Mouse (Mus musculus) frontal cortex, postnatal 36 days (tissue): ENCODE measurements around the gene Gfy.

Source experiments
- DNase-seq, 2 experiments: peaks; one replicate each; pipeline ENCODE4 v3.0.0; 2022; ENCODE audit warnings: low spot score in 2 of 2

Gfy gene

GRCm38 (mm10) chr7:45179469-45179868 is at the start of gene Gfy:
TSS of gene Gfy (minus strand) at chr7:45179569.
- DNase-seq = no peak

DNA sequence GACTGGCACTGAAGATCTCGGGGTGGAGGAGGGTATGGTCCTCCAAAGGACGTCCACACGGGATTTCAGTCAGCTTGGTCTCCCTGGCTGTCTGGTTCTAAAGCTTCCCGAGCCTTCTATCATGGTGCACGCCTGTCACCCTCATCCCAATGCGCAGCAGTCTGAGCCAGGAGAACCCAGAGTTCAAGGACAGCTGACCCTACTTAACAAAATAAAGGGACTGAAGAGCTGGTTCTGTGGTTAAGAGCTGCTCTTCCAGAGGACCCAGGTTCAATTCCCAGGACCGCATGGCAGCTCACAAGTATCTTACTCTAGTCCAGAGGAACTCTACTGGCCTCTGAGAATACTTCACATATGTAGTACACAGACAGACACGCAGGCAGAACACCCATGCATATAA is 49.7 kb upstream of the Gfy start:
- no peak for DNase-seq

- DNase-seq = no peak
These were observed 49.2 kb upstream of the Gfy start for GRCm38 (mm10) chr7:45228548-45228947.

GRCm38 (mm10) chr7:45226421-45226820 is 47.1 kb upstream of the Gfy start:
- no peak for DNase-seq

GRCm38 (mm10) chr7:45224826-45225225 is 45.5 kb upstream of the Gfy start:
- no peak for DNase-seq

- DNase-seq = no peak
These were observed 42.3 kb upstream of the Gfy start for GRCm38 (mm10) chr7:45221680-45222079.

DNA sequence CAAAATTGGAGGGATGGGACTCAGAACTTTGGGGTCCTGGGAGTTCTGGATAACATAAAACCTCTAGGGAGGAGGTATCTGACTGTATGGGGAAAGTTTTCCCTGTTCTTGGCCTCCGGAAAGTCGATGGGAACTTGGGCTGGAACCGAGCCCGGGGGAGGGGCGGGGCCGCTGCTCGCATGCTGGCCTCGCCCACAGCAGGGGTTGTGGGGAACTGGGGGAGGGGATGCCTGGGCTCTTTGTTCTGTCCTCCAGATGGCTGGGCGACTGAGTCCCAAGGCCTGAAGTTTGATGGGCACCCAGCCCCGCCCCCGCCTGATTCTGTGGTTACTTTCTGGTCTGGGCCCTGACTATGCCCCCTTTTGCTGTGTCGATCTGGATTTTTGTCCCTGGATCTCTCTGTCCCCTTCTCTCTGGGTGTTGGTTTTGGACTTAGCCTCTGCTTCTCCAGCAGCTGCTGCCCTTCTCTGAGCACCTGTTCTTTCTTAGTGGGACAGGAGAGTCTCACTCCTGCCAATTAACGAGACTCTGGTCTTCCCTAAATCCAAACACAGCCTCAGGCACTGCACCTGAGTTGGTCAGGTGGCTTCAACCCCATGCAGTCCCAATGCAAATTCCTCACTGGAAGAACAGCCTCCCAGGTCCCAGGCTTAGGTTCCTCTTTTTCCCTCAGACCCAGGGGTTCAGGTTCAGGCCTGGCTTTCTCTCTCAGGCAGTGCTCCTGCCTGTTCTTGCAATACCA is 37.2 kb upstream of the Gfy start:
- DNase-seq = no peak

DNA sequence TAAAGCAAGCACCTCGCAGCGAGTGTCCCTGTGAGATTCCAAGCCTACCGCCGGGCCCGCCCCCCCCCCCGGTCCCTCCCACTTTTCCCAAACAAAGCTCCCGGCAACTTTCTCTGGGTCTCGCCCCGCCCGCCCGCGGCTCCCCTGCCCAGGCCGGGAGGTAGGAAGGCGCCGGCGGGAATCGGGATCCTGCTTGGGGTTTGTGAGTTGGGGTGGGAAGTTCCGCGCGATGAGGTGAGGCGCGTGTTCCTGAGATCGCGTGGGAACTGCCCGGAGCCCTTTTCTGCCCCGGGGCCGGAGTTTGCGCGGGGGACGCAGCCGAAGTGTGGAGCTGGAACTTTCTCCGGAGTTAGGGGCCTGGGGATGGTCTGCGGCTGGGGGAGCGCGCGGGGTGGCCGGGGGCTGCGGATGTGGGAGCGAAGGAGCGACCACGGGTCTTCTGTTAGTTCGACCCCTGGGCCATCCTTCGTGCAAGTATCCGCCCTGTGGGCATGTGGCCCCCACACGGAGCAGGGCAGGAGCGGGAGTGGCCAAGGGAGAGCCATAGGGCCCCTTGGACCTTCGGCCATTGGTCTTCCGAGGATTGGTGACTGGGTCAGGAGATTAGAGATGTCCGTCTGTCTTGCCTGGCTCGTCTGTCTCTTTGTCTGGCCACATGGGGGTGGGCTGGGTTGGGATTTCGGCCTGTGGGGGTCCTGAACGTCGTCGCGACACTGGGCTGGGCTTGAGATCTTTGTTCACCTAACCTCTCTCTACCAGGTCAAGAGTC is 36.5 kb upstream of the Gfy start, which contains the start of gene Tead2:
TSS of gene Tead2 (plus strand) at position 81 of the 769 bp plus-strand sequence.
- no peak for DNase-seq

DNA sequence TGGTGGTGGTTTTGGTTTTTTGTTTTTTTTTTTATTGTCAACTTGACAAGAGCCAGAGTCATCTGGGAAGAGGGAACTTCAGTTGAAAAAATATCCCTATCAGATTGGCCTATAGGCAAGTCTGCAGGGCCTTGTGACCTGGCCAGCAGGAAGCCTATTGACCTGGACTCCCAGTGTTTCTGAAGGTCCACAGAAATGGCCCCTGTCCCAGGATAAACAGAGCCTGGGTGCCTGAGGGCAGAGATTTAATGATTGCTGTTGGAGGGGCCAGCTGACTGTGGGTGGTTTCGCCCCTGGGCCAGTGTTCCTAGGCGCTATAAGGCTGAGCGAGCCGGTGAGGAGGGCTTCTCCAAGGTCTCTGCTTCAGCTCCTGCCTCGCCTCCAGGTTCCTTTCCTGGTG is 34.3 kb upstream of the Gfy start:
- DNase-seq = no peak

- DNase-seq = no peak
These were observed 33.0 kb upstream of the Gfy start for GRCm38 (mm10) chr7:45212356-45212755.

DNA sequence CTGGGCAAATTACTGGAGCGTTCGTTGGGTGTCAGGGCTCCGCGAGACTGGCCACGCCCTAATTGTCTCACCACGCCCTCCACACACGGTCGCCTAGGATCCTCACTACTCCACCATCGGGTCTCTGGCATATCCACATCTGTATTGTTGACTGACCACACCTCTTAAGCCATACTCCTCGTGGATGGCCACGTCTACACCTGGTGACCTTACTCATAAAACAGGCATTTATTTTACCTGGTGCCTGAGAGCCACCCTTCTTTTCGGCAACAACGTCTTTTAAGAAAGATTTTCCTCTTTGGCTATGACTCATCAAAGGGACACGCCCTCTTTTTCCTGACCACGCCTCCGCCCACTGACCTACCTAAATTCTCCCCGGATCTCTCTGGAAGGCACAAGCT is 32.5 kb upstream of the Gfy start, which contains the start of gene Dkkl1:
TSS of gene Dkkl1 (minus strand) at position 297 of the 401 bp plus-strand sequence.
- no peak for DNase-seq

DNA sequence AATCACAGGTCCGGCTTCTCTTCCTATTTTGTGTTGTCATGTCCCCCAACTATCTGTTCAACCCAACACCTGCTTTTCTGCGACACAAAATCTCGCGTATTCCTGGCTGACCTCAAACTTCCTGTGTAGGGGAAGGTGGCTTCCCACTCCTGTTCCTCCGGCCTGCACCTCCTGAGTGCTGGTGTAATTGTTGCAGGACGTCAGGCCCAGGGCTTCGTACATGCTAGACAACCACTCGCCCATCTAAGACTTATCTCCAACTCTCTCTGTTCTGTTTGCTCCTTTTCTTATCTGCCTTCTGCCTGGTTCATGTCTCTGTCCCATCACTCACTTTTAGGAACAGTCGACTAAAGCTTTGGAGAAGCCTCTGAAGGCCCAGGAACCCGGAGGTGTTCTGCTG is 31.7 kb upstream of the Gfy start:
- DNase-seq = no peak

DNA sequence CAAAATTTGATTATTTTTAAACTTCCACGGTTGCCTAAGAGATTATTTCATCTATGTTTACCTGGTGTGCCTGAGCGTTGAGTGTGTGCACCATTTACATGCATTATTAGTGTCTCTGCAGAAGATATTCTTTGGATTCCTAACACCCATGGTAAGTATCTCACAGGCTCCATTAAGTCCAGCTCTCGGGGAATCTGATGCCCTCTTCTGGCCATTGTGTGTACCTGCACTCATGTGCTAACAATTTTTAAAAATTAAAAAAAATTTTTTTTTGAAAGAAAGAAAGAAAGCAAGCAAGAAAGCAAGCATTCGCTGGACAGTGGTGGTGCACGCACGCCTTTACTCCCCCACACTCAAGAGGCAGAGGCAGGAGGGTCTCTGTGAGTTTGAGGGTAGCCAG is 28.9 kb upstream of the Gfy start:
- no peak for DNase-seq

GRCm38 (mm10) chr7:45204380-45205143 is 25.2 kb upstream of the Gfy start, which contains the start of gene Ccdc155:
TSS of gene Ccdc155 (minus strand) at chr7:45204892.
- peak; percentile 91 to 93 for DNase-seq

DNA sequence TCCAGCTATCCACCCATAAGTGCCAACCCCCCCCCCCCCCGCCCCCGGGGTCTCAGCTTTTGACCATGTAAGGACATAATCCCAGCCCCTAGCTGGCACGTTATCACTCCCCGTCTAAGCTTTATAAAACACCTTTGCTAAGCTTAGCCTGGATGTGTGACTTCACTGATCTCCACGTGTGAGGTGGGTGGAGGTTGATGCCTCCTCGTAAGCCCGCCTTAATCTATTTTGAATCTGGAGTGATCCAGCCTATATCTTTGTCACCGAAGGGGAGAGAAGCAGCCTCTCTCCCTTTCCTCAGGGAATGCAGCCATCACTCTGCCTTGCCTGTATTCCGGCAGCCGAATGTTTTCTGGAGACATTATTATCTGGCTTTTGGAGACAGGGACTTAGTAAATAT is 23.3 kb upstream of the Gfy start:
- peak in 1 of 2 experiments; percentile 53 for DNase-seq

- peak; percentile 53 to 65 for DNase-seq
These were observed 19.6 kb upstream of the Gfy start for GRCm38 (mm10) chr7:45198961-45199360.

- DNase-seq = peak; percentile 63 to 78
These were observed 19.1 kb upstream of the Gfy start for GRCm38 (mm10) chr7:45198435-45198834.

- DNase-seq = no peak
These were observed 17.6 kb upstream of the Gfy start for GRCm38 (mm10) chr7:45196994-45197393.

- no peak for DNase-seq
These were observed 16.8 kb upstream of the Gfy start for GRCm38 (mm10) chr7:45196176-45196535.

DNA sequence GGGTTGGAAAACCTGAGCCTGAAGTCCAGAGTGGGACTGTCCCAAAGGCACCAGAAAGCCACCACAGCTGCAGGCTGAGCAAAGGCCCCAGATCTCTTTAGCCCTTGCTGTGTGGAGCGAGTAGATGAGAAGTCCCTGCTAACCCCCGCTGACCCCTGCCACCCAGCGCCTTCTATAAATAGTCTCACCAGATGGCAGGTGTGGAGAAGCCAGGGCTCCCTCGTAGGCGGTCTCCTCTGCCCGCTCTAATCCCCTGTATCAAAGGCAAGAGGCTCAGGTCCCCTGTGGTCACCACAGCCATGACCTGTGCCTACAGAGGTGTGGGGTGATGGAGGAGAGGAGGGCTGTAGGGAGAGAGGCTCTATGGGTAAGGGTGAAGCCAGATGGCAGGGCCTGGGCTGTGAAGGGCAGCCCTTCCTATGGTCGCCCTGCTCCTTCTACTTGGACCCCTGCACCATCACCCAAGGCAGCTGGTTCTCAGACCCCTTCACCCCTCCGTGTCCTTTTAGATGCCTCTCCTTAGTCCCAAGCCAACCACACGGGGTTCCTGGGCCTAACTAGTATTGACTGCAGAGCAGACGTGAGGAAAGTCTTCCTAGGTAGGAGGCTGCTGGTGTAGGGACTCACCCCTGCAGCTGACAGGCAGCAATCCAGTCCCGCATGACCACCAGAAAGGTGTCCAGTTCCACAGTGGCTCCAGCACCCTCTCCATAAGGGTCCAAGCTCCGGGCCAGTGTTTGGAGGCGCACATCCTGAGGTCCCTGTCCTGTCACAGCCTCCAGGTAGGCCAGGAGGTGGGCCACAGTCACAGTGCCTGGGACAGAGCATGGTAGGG is 16.2 kb upstream of the Gfy start:
- no peak for DNase-seq
